Mouse (Mus musculus) heart, adult 2 months (tissue): ENCODE measurements around the gene Ddr2.

Experiments used
- CTCF ChIP-seq: fragments of 200-600 bp; IDR thresholded peaks from 2 replicates; pipeline ENCODE4 v1.8.1; 2022; ENCODE audit warnings: antibody characterized with exemption, mild to moderate bottlenecking, moderate library complexity
- EP300 ChIP-seq: fragments of 200-500 bp; IDR thresholded peaks from 2 replicates; pipeline ENCODE4 v1.6.1; 2011; ENCODE audit warnings: low read depth, low read length, control low read depth; ENCODE audit not compliant: insufficient read depth
- POLR2A ChIP-seq: fragments of 200-500 bp; IDR thresholded peaks from 2 replicates; pipeline ENCODE4 v1.6.1; 2011; ENCODE audit warnings: mild to moderate bottlenecking, low read depth, low read length, control low read depth; ENCODE audit not compliant: insufficient read depth

DNA sequence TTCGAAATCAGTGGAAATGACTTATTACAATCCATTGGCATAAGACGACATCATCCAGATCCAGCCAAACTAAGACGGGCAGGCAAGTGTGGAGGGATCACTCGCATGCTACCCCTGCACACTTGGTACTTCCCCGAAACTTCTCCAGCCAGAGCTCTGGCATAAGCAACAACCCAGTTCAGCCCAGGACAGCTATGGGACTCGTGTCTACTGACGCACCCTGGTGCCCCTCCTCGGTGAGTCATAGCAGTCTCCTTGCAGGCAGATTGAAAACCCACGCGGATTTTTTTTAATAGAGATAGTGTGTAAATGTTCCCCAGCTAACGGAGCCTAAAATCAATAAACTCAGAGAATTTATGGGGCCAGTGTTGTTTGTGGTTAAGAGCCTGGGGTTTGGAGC lies 52.5 kb downstream of the Ddr2 start:
- TF ChIP-seq POLR2A (no peak), EP300 (no peak), CTCF (no peak)
